Mouse (Mus musculus): ENCODE data around the gene Txnl4b. TPM values are rescaled to one million over a fixed set of nuclear protein-coding genes. Genes with fewer than 3 reads are reported as not detected.

Gene Txnl4b
- total and polyA plus RNA-seq, 3 experiments: 4.2 to 13.3 (median 12.5) TPM

GRCm38 (mm10) chr8:109595854-109596253, 30.2 kb downstream of the Txnl4b start:
- DNase-seq: peak; percentile 28

GRCm38 (mm10) chr8:109606725-109607124, 41.0 kb downstream of the Txnl4b start:
- no peak for DNase-seq

DNA sequence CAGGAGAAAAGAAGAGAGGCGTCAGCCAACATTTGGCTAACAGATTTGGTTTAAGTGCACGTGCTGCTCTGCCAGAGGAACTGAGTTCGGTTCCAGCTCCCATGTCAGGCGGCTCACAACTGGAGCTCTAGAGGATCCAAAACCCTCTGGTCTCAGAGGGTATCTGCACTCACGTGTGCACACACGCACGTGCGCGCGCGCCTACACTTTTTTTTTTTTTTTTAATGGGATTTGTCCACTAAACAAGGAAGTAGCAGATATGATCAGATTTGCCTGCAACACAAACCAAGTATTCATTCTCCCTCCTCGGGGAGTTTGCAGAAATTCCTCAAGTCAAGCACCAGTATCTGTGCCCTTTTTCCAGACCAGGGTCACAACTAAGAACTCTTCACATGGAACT, 42.0 kb downstream of the Txnl4b start:
- DNase-seq: no peak

DNA sequence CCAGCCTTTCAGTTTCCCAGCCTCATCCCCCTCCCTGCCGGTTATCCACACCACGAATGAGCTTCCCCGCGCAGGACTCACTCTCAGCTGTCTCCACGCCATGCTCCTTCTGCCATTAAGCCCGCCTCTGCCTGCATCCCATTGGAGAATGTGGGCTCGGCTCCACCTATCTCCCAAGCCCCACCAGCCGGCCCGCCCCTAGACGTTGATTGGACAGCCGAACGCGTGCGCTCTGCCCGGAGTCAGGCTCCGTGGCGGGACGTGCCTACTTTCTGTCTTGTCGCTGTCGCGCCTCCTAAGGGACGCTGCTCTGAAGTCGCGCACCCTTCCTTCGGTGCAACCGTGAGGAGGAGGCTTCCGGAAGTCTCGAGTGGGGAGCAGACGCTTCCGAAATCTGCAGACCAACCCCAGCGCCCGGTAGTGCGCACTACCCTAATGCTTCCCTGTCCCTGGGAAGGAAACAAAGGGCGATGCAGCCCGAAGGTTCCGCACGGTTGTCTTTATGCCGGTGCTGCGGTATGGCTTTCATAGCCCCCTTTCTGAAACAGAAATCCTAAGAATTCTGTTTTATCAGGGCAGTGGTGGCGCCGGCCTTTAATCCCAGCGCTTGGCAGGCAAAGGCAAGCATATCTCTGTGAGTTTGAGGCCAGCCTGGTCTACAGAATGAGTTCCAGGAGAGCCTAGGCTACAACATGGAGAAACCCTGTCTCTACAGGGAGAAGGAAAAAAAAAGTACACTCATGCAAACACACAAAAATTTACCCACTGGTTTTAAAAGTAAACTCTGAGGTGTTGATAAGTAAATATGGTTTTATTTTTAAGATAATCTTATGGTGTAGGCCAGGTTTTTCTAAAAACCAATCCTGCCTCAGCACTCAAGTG, 42.8 kb downstream of the Txnl4b start, which contains the start of gene Dhodh:
Dhodh (minus strand) TSS at position 403 of the 882 bp plus-strand sequence.
- peak; percentile 98 for DNase-seq

DNA sequence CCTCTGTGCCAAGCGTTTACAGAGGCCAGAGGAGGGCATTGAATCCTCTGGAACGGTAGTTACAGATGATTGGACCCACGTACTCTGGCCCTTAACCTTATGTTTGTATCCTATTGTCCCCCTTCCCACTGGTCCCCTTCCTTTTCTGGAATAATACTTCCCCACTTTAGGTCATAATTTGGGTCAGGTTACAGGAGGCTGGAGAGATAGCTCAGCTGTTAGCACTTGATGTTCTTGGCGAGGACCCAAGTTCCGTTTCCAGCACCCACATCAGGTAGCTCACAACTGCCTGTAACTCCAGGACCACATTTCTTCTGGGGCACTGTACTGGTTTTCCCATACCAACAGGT, 43.4 kb downstream of the Txnl4b start:
- peak; percentile 10 for DNase-seq

DNA sequence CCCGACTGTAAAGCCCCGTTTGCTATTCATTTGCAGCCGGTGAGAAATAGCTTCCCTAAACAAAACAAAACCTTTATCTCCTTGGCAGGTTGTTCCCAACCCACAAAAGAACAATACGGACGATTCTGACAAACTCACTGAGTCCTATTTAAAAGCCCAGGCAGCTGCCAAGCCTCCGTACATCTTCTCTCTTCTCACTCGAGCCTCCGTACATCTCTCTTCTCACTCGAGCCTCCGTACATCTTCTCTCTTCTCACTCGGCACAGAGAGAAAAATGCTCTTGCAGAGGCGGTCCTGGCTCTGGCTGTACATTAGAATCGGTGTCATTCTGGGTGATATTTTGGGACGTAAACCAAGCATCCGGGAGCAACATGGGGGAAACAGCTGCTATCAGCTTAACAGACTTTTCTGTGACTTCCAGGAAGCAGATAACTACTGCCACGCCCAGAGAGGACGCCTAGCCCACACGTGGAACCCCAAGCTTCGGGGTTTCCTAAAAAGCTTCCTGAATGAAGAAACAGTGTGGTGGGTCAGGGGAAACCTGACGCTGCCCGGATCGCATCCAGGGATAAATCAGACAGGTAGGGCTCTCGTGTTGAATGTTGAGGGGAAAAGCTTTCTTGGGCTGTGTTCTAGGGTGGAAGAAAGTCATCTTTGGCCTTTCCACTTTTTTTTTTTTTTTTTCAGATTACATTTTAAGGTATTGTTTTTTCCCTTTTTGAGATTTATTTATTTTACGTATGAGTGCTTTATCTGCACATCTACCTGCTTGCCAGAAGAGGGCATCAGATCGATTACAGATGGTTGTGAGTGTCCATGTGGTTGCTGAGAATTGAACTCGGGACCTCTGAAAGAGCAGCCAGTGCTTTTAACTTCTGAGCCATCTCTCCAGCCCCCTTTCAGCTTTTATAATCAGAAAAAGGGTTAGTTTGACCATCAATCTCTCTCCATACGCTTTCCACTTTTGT, 48.8 kb downstream of the Txnl4b start, which contains the start of gene Pkd1l3:
Pkd1l3 (plus strand) TSS at position 275 of the 968 bp plus-strand sequence.
- DNase-seq: no peak

- DNase-seq: no peak
These were observed 49.9 kb downstream of the Txnl4b start for GRCm38 (mm10) chr8:109615569-109615968.

Other genes with a start within 250 kb of the Txnl4b start
- gene Pmfbp1, start 71.9 kb upstream of the Txnl4b start, total RNA-seq (2021): not detected
- not detected in 2 replicates for gene Pmfbp1, start 71.9 kb upstream of the Txnl4b start, polyA plus RNA-seq (2012; rRNA removed)
- 10 to 100 TPM; 22.2 to 23.4 TPM for gene Dhx38, start within 50 bp of the Txnl4b start, total RNA-seq (2021)
- 13.3 and 15.0 TPM in 2 replicates for gene Dhx38, start within 50 bp of the Txnl4b start, polyA plus RNA-seq (2012; rRNA removed)
- gene Hp, start 13.3 kb downstream of the Txnl4b start, total RNA-seq (2021): 100 to 1,000 TPM; 158 to 462 TPM
- gene Hp, start 13.3 kb downstream of the Txnl4b start, polyA plus RNA-seq (2012; rRNA removed): 81.5 and 171 TPM in 2 replicates
- 10 to 100 TPM; 19.9 to 20.1 TPM for gene Dhodh, start 42.8 kb downstream of the Txnl4b start, total RNA-seq (2021)
- 24.9 and 27.3 TPM in 2 replicates for gene Dhodh, start 42.8 kb downstream of the Txnl4b start, polyA plus RNA-seq (2012; rRNA removed)
- under 1 TPM; 0.17 to 0.24 TPM for gene Pkd1l3, start 48.6 kb downstream of the Txnl4b start, total RNA-seq (2021)
- gene Pkd1l3, start 48.6 kb downstream of the Txnl4b start, polyA plus RNA-seq (2012; rRNA removed): 0.08 TPM in 2 replicates
- 10 to 100 TPM; 72.7 to 89.3 TPM for gene Ist1, start 127.4 kb downstream of the Txnl4b start, total RNA-seq (2021)
- gene Ist1, start 127.4 kb downstream of the Txnl4b start, polyA plus RNA-seq (2012; rRNA removed): 20.5 and 26.6 TPM in 2 replicates
- 10 to 100 TPM in 1 of 2 experiments, 1 to 10 TPM in 1; 8.6 to 12.1 TPM for gene Zfp821, start 139.7 kb downstream of the Txnl4b start, total RNA-seq (2021)
- 6.6 and 9.0 TPM in 2 replicates for gene Zfp821, start 139.7 kb downstream of the Txnl4b start, polyA plus RNA-seq (2012; rRNA removed)
- gene Atxn1l, start 171.8 kb downstream of the Txnl4b start, total RNA-seq (2021): 10 to 100 TPM; 38.5 to 45.5 TPM
- 8.8 and 9.8 TPM in 2 replicates for gene Atxn1l, start 171.8 kb downstream of the Txnl4b start, polyA plus RNA-seq (2012; rRNA removed)
- gene Ap1g1, start 212.7 kb downstream of the Txnl4b start, total RNA-seq (2021): 10 to 100 TPM; 76.3 to 91.7 TPM
- gene Ap1g1, start 212.7 kb downstream of the Txnl4b start, polyA plus RNA-seq (2012; rRNA removed): 11.1 and 17.1 TPM in 2 replicates